Mouse (Mus musculus): ENCODE measurements around the gene Cfap61. TPM values are rescaled to one million over a fixed set of nuclear protein-coding genes. Genes with fewer than 3 reads are reported as not detected.

Gene Cfap61
- polyA plus RNA-seq, 1 experiment from 2014 or later: 0.16 TPM

- Histone ChIP-seq H3K4me1 (replicated peaks; ENCODE audit: control insufficient read depth, insufficient read depth) (no peaks in the 10 kb centered on the region), H3K27me3 (ENCODE audit: control insufficient read depth, insufficient read depth, low read length) (no peaks in the 10 kb centered on the region), H3K27ac (replicated peaks) (no peak overlapping the region), H3K4me2 (replicated peaks; ENCODE audit: low read depth) (no peak overlapping the region), H3K36me3 (ENCODE audit: control insufficient read depth, insufficient read depth, low read length) (no peaks in the 10 kb centered on the region), H3K9ac (ENCODE audit: low read length) (no peak overlapping the region), H3K4me3 (ENCODE audit: low read depth, low read length) (no peak overlapping the region), H3K9me3 (ENCODE audit: control insufficient read depth, low read length) (no peaks in the 10 kb centered on the region)
- TF ChIP-seq CTCF (IDR thresholded peaks at IDR 0.05; ENCODE audit: low read depth) (no peak), EP300 (optimal IDR thresholded peaks at IDR 0.05) (no peak)
- WGBS: 75% methylated on average over 3 of the region's 3 CpGs
- DNase-seq (ENCODE audit: low spot score) (no peak), ATAC-seq (ENCODE audit: low FRiP score, low TSS enrichment) (no peak)
Measured at GRCm38 (mm10) chr2:145944286-145944685, 9.7 kb downstream of the Cfap61 start.

GRCm38 (mm10) chr2:145948402-145948954 is 13.9 kb downstream of the Cfap61 start:
- H3K27ac ChIP-seq (replicated peaks): no peak overlapping the region
- WGBS: 61% methylated on average over 7 of the region's 7 CpGs

GRCm38 (mm10) chr2:145949475-145950068 is 15.0 kb downstream of the Cfap61 start:
- H3K27me3 ChIP-seq (ENCODE audit: control insufficient read depth, insufficient read depth, low read length): no peaks in the 10 kb centered on the region
- no peak overlapping the region for H3K4me2 ChIP-seq (replicated peaks; ENCODE audit: low read depth)
- DNase-seq (ENCODE audit: low spot score) (no peak), ATAC-seq (ENCODE audit: low FRiP score, low TSS enrichment) (no peak)
- 45% methylated on average over 11 of the region's 11 CpGs for WGBS
- no peaks in the 10 kb centered on the region for H3K4me1 ChIP-seq (replicated peaks; ENCODE audit: control insufficient read depth, insufficient read depth)
- H3K4me3 ChIP-seq (ENCODE audit: low read depth, low read length): no peak overlapping the region
- no peak overlapping the region for H3K27ac ChIP-seq (replicated peaks)
- H3K9ac ChIP-seq (ENCODE audit: low read length): no peak overlapping the region
- no peaks in the 10 kb centered on the region for H3K36me3 ChIP-seq (ENCODE audit: control insufficient read depth, insufficient read depth, low read length)
- TF ChIP-seq EP300 (optimal IDR thresholded peaks at IDR 0.05) (no peak), CTCF (IDR thresholded peaks at IDR 0.05; ENCODE audit: low read depth) (no peak)
- H3K9me3 ChIP-seq (ENCODE audit: control insufficient read depth, low read length): no peaks in the 10 kb centered on the region

More at GRCm38 (mm10) chr2:145948402-145948954, 13.9 kb downstream of the Cfap61 start:
- no peaks in the 10 kb centered on the region for H3K36me3 ChIP-seq (ENCODE audit: control insufficient read depth, insufficient read depth, low read length)
- ATAC-seq (ENCODE audit: low FRiP score, low TSS enrichment) (no peak), DNase-seq (ENCODE audit: low spot score) (no peak)
- H3K9ac ChIP-seq (ENCODE audit: low read length): no peak overlapping the region
- no peaks in the 10 kb centered on the region for H3K27me3 ChIP-seq (ENCODE audit: control insufficient read depth, insufficient read depth, low read length)
- no peak overlapping the region for H3K4me3 ChIP-seq (ENCODE audit: low read depth, low read length)
- H3K4me2 ChIP-seq (replicated peaks; ENCODE audit: low read depth): no peak overlapping the region
- H3K4me1 ChIP-seq (replicated peaks; ENCODE audit: control insufficient read depth, insufficient read depth): no peaks in the 10 kb centered on the region
- TF ChIP-seq CTCF (IDR thresholded peaks at IDR 0.05; ENCODE audit: low read depth) (no peak), EP300 (optimal IDR thresholded peaks at IDR 0.05) (no peak)
- H3K9me3 ChIP-seq (ENCODE audit: control insufficient read depth, low read length): no peaks in the 10 kb centered on the region

GRCm38 (mm10) chr2:145950239-145950638 is 15.7 kb downstream of the Cfap61 start:
- Histone ChIP-seq H3K27me3 (ENCODE audit: control insufficient read depth, insufficient read depth, low read length) (no peaks in the 10 kb centered on the region), H3K9ac (ENCODE audit: low read length) (no peak overlapping the region), H3K4me1 (replicated peaks; ENCODE audit: control insufficient read depth, insufficient read depth) (no peaks in the 10 kb centered on the region), H3K27ac (replicated peaks) (no peak overlapping the region), H3K4me3 (ENCODE audit: low read depth, low read length) (no peak overlapping the region), H3K36me3 (ENCODE audit: control insufficient read depth, insufficient read depth, low read length) (no peaks in the 10 kb centered on the region), H3K9me3 (ENCODE audit: control insufficient read depth, low read length) (no peaks in the 10 kb centered on the region), H3K4me2 (replicated peaks; ENCODE audit: low read depth) (no peak overlapping the region)
- ATAC-seq (ENCODE audit: low FRiP score, low TSS enrichment): no peak
- DNase-seq (ENCODE audit: low spot score): no peak
- WGBS: 30% methylated on average over 10 of the region's 10 CpGs
- no peak for TF ChIP-seq CTCF (IDR thresholded peaks at IDR 0.05; ENCODE audit: low read depth)
- TF ChIP-seq EP300 (optimal IDR thresholded peaks at IDR 0.05): no peak

- 63% methylated on average over 5 of the region's 5 CpGs for WGBS
- TF ChIP-seq EP300 (optimal IDR thresholded peaks at IDR 0.05) (no peak), CTCF (IDR thresholded peaks at IDR 0.05; ENCODE audit: low read depth) (no peak)
- H3K4me2 ChIP-seq (replicated peaks; ENCODE audit: low read depth): no peak overlapping the region
- H3K9ac ChIP-seq (ENCODE audit: low read length): no peak overlapping the region
- no peaks in the 10 kb centered on the region for H3K27me3 ChIP-seq (ENCODE audit: control insufficient read depth, insufficient read depth, low read length)
- H3K4me1 ChIP-seq (replicated peaks; ENCODE audit: control insufficient read depth, insufficient read depth): no peaks in the 10 kb centered on the region
- H3K4me3 ChIP-seq (ENCODE audit: low read depth, low read length): no peak overlapping the region
- DNase-seq (ENCODE audit: low spot score) (no peak), ATAC-seq (ENCODE audit: low FRiP score, low TSS enrichment) (no peak)
- no peak overlapping the region for H3K27ac ChIP-seq (replicated peaks)
- no peaks in the 10 kb centered on the region for H3K9me3 ChIP-seq (ENCODE audit: control insufficient read depth, low read length)
- H3K36me3 ChIP-seq (ENCODE audit: control insufficient read depth, insufficient read depth, low read length): no peaks in the 10 kb centered on the region
Measured at GRCm38 (mm10) chr2:145952726-145953125, 18.1 kb downstream of the Cfap61 start.

GRCm38 (mm10) chr2:145955844-145956243 is 21.3 kb downstream of the Cfap61 start:
- no peak overlapping the region for H3K4me2 ChIP-seq (replicated peaks; ENCODE audit: low read depth)
- 62% methylated on average over 10 of the region's 10 CpGs for WGBS
- H3K9me3 ChIP-seq (ENCODE audit: control insufficient read depth, low read length): no peaks in the 10 kb centered on the region
- ATAC-seq (ENCODE audit: low FRiP score, low TSS enrichment) (no peak), DNase-seq (ENCODE audit: low spot score) (no peak)
- no peak overlapping the region for H3K27ac ChIP-seq (replicated peaks)
- H3K9ac ChIP-seq (ENCODE audit: low read length): no peak overlapping the region
- H3K27me3 ChIP-seq (ENCODE audit: control insufficient read depth, insufficient read depth, low read length): no peaks in the 10 kb centered on the region
- H3K4me3 ChIP-seq (ENCODE audit: low read depth, low read length): no peak overlapping the region
- TF ChIP-seq EP300 (optimal IDR thresholded peaks at IDR 0.05) (no peak), CTCF (IDR thresholded peaks at IDR 0.05; ENCODE audit: low read depth) (no peak)
- no peaks in the 10 kb centered on the region for H3K36me3 ChIP-seq (ENCODE audit: control insufficient read depth, insufficient read depth, low read length)
- no peaks in the 10 kb centered on the region for H3K4me1 ChIP-seq (replicated peaks; ENCODE audit: control insufficient read depth, insufficient read depth)

Measured in stomach, postnatal 0 days (tissue).